Comparison of ENCODE assay signal across 8 mouse cellular contexts in genomic region chr7:4130686-4131452, GRCm38 (mm10). TPM values are rescaled to one million over a fixed set of nuclear protein-coding genes. Genes with fewer than 3 reads are reported as not detected.
A peak's percentile ranks its signal among the peaks of the same experiment; 100 is the strongest.
DNase-seq lines count a peak whose midpoint lies in the region; ATAC-seq and TF ChIP-seq lines count a peak whose summit lies in the region.

No protein-coding gene starts in this region.

- ATAC-seq in embryonic facial prominence, embryonic 14.5 days (ENCODE audit: low read depth): peak; percentile 66
- peak; percentile 38; the same call in 1 of the 2 replicates for ATAC-seq in heart, embryonic 15.5 days (replicated peaks; ENCODE audit: insufficient number of reproducible peaks, insufficient read depth, low FRiP score, low read depth)
- peak; percentile 91 for ATAC-seq in neutrophil, adult 5-6 weeks (ENCODE audit: extremely low read depth, insufficient number of reproducible peaks, low FRiP score, poor library complexity, severe bottlenecking)

- no peak for TF ChIP-seq POLR2A in CH12.LX (IDR thresholded peaks at IDR 0.05; ENCODE audit: low read depth, low read length)
- TF ChIP-seq POLR2A in bone marrow, adult 2 months (IDR thresholded peaks at IDR 0.05; ENCODE audit: borderline replicate concordance, control insufficient read depth, low read depth, low read length): no peak
- TF ChIP-seq POLR2A in lung, adult 2 months (IDR thresholded peaks at IDR 0.05; ENCODE audit: borderline replicate concordance, extremely low read depth, low read depth, low read length): no peak

- no peaks in the 10 kb centered on the region for H3K27me3 ChIP-seq in CH12.LX (replicated peaks)
- H3K27me3 ChIP-seq in embryonic facial prominence, embryonic 14.5 days (replicated peaks; ENCODE audit: control insufficient read depth, insufficient read depth, low read length): no peaks in the 10 kb centered on the region
- no peaks in the 10 kb centered on the region for H3K27me3 ChIP-seq in heart, embryonic 15.5 days

- H3K27ac ChIP-seq in CH12.LX (ENCODE audit: insufficient read depth, low read depth): no peak overlapping the region
- H3K27ac ChIP-seq in bone marrow, adult 2 months (ENCODE audit: control insufficient read depth, insufficient read depth, low read depth, low read length, poor library complexity): no peak overlapping the region
- no peak overlapping the region for H3K27ac ChIP-seq in embryonic facial prominence, embryonic 14.5 days (replicated peaks; ENCODE audit: low read depth, low read length)
- no peak overlapping the region for H3K27ac ChIP-seq in heart, embryonic 15.5 days

- peak; percentile 82 for DNase-seq in CH12.LX (ENCODE audit: extremely low read depth)
- DNase-seq in embryonic facial prominence, embryonic 14.5 days (ENCODE audit: low spot score): peak; percentile 91
- DNase-seq in kidney, postnatal 14 days: peak; percentile 85
- DNase-seq in lung, adult 2 months: peak; percentile 77
- DNase-seq in thymus, postnatal 36 days: peak; percentile 79 to 82

- WGBS in bone marrow, adult 2 months: 34% methylated on average over 13 of the region's 13 CpGs
- 35% methylated on average over 13 of the region's 13 CpGs for WGBS in embryonic facial prominence, embryonic 14.5 days
- WGBS in heart, embryonic 15.5 days: 29% methylated on average over 13 of the region's 13 CpGs
- WGBS in lung, adult 2 months: 31% methylated on average over 13 of the region's 13 CpGs

- in situ Hi-C loops in CH12.LX (cut with MboI; ENCODE audit: low pct_ligation_motif_present, low pct_unique_long_range_greater_than_20kb, low sequenced_read_pairs): no loop called here

- peak; percentile 94 for TF ChIP-seq RAD21 in CH12.LX (IDR thresholded peaks at IDR 0.05; ENCODE audit: low read depth, low read length)

- H3K9me3 ChIP-seq in CH12.LX (replicated peaks; ENCODE audit: low read length): no peaks in the 10 kb centered on the region
- no peaks in the 10 kb centered on the region for H3K9me3 ChIP-seq in embryonic facial prominence, embryonic 14.5 days (ENCODE audit: control insufficient read depth, low read length)
- H3K9me3 ChIP-seq in heart, embryonic 15.5 days (replicated peaks): no peaks in the 10 kb centered on the region

- H3K79me2 ChIP-seq in CH12.LX (replicated peaks; ENCODE audit: control insufficient read depth, extremely low read depth, insufficient read depth, poor library complexity, severe bottlenecking): no peaks in the 10 kb centered on the region

- H3K4me3 ChIP-seq in CH12.LX (replicated peaks in 1 of 3; ENCODE audit: low read depth in 2 of 3, low read length in 2 of 3, poor library complexity in 1 of 3): no peak overlapping the region
- H3K4me3 ChIP-seq in bone marrow, adult 2 months (replicated peaks; ENCODE audit: control insufficient read depth, low read depth, low read length): no peak overlapping the region
- no peak overlapping the region for H3K4me3 ChIP-seq in embryonic facial prominence, embryonic 14.5 days (ENCODE audit: low read depth, low read length)
- no peak overlapping the region for H3K4me3 ChIP-seq in heart, embryonic 15.5 days
- no peak overlapping the region for H3K4me3 ChIP-seq in lung, adult 2 months (replicated peaks; ENCODE audit: extremely low read depth, low read depth, low read length)

- no peak for TF ChIP-seq EP300 in CH12.LX (IDR thresholded peaks at IDR 0.05; ENCODE audit: low read length)

- H3K4me1 ChIP-seq in CH12.LX (ENCODE audit: control insufficient read depth in 1 of 2, insufficient read depth in 2 of 2): peaks cover 0 to 23% of the 10 kb centered on the region in 2 experiments; a peak in 2 of 4 replicates
- no peaks in the 10 kb centered on the region for H3K4me1 ChIP-seq in bone marrow, adult 2 months (ENCODE audit: control insufficient read depth, insufficient read depth, low read length)
- H3K4me1 ChIP-seq in embryonic facial prominence, embryonic 14.5 days (ENCODE audit: control insufficient read depth, insufficient read depth, low read length): no peaks in the 10 kb centered on the region
- peaks cover 15% of the 10 kb centered on the region for H3K4me1 ChIP-seq in heart, embryonic 15.5 days (replicated peaks)
- no peaks in the 10 kb centered on the region for H3K4me1 ChIP-seq in lung, adult 2 months (ENCODE audit: control insufficient read depth, insufficient read depth, low read length)

- no peak overlapping the region for H3K4me2 ChIP-seq in CH12.LX (ENCODE audit: insufficient read depth, low read depth, poor library complexity, severe bottlenecking)
- H3K4me2 ChIP-seq in embryonic facial prominence, embryonic 14.5 days (ENCODE audit: low read depth, low read length): 0 out of 2 replicates have a peak overlapping the region, but pooled peaks have one; percentile 15
- peak overlapping the region; percentile 39 for H3K4me2 ChIP-seq in heart, embryonic 15.5 days

- H3K9ac ChIP-seq in CH12.LX (ENCODE audit: insufficient read depth, low read depth): no peak overlapping the region
- H3K9ac ChIP-seq in embryonic facial prominence, embryonic 14.5 days (ENCODE audit: low read depth, low read length): peak overlapping the region; percentile 38
- H3K9ac ChIP-seq in heart, embryonic 15.5 days: no peak overlapping the region

- peak; percentile 70 to 93; a peak in 3 of 4 replicates for TF ChIP-seq CTCF in CH12.LX (conservative IDR thresholded peaks at IDR 0.05 in 1 of 2, IDR thresholded peaks at IDR 0.05 in 1 of 2; ENCODE audit: low read depth in 2 of 2, low read length in 2 of 2)
- TF ChIP-seq CTCF in bone marrow, adult 2 months (IDR thresholded peaks at IDR 0.05; ENCODE audit: control insufficient read depth, insufficient read depth, low read length): peak; percentile 98
- peak; percentile 97 for TF ChIP-seq CTCF in lung, adult 2 months (IDR thresholded peaks at IDR 0.05; ENCODE audit: insufficient read depth, low read length)

- dilution Hi-C loops in CH12.LX (cut with MboI; ENCODE audit: extremely low pct_ligation_motif_present, extremely low pct_unique_long_range_greater_than_20kb, low sequenced_read_pairs): no loop called here

- peaks cover 0 to 52% of the 10 kb centered on the region in 2 experiments for H3K36me3 ChIP-seq in CH12.LX (replicated peaks in 1 of 2; ENCODE audit: control insufficient read depth in 1 of 2, insufficient read depth in 1 of 2, low read length in 1 of 2)
- no peaks in the 10 kb centered on the region for H3K36me3 ChIP-seq in embryonic facial prominence, embryonic 14.5 days (ENCODE audit: control insufficient read depth, insufficient read depth, low read length)
- no peaks in the 10 kb centered on the region for H3K36me3 ChIP-seq in heart, embryonic 15.5 days

TF ChIP-seq in CH12.LX, 34 proteins besides CTCF, POLR2A, EP300 and RAD21:
- no peak for TF ChIP-seq IRF4 (IDR thresholded peaks at IDR 0.05; ENCODE audit: low read depth, low read length)
- TF ChIP-seq KAT2A (IDR thresholded peaks at IDR 0.05; ENCODE audit: insufficient replicate concordance, low read length): no peak
- TF ChIP-seq NELFE (IDR thresholded peaks at IDR 0.05; ENCODE audit: low read depth, low read length): peak; percentile 30; the same call in 1 of the 2 replicates
- peak; percentile 91 for TF ChIP-seq SMC3 (IDR thresholded peaks at IDR 0.05; ENCODE audit: low read depth, low read length)
- peak; percentile 53 for TF ChIP-seq ZC3H11A (IDR thresholded peaks at IDR 0.05; ENCODE audit: low read depth, low read length)

RNA-seq across cellular contexts. Expression of gene Leng8, which starts 6.0 kb away (rescaled TPM):
- 28.6 and 33.5 TPM in 2 replicates for total RNA-seq in CH12.LX (2012; rRNA removed)
- 17.6 and 23.2 TPM in 2 replicates for total RNA-seq in CH12.LX (2014; rRNA removed)
- 46.6 and 48.7 TPM in 2 replicates for polyA plus RNA-seq in CH12.LX (2012; ENCODE audit: insufficient read length, low read depth)
- polyA plus RNA-seq in bone marrow, adult 2 months (2011; ENCODE audit: insufficient read depth, insufficient read length, low replicate concordance, missing spikeins): 96.9 and 247 TPM in 2 replicates
- polyA plus RNA-seq in embryonic facial prominence, embryonic 14.5 days (2014; fragmentation: Nextera tagmentation; extraction: Ambion mirVana): 38.7 and 49.8 TPM in 2 replicates
- polyA plus RNA-seq in heart, embryonic 15.5 days (2015; fragmentation: Nextera tagmentation; extraction: Ambion mirVana): 43.7 and 65.8 TPM in 2 replicates
- 648 and 958 TPM in 2 replicates for polyA plus RNA-seq in lung, adult 2 months (2012; rRNA removed)
- total RNA-seq in neutrophil, adult 5-6 weeks (2017): 155 and 160 TPM in 2 replicates

RNA-seq across cellular contexts. Expression of gene Ttyh1, which starts 11.7 kb away (rescaled TPM):
- total RNA-seq in CH12.LX (2012; rRNA removed): 0.08 and 0.13 TPM in 2 replicates
- not detected in 2 replicates for total RNA-seq in CH12.LX (2014; rRNA removed)
- 0.16 and 0.17 TPM in 2 replicates for polyA plus RNA-seq in CH12.LX (2012; ENCODE audit: insufficient read length, low read depth)
- 5.3 TPM in 1 of 2 replicates, not detected in the other for polyA plus RNA-seq in bone marrow, adult 2 months (2011; ENCODE audit: insufficient read depth, insufficient read length, low replicate concordance, missing spikeins)
- polyA plus RNA-seq in embryonic facial prominence, embryonic 14.5 days (2014; fragmentation: Nextera tagmentation; extraction: Ambion mirVana): 8.1 and 8.7 TPM in 2 replicates
- polyA plus RNA-seq in heart, embryonic 15.5 days (2015; fragmentation: Nextera tagmentation; extraction: Ambion mirVana): 1.2 and 1.7 TPM in 2 replicates
- 2.6 and 3.0 TPM in 2 replicates for polyA plus RNA-seq in lung, adult 2 months (2012; rRNA removed)
- total RNA-seq in neutrophil, adult 5-6 weeks (2017): 0.12 TPM in 1 of 2 replicates, not detected in the other

RNA-seq across cellular contexts. Expression of gene Leng9, which starts 19.3 kb away (rescaled TPM):
- total RNA-seq in CH12.LX (2012; rRNA removed): 1.2 and 1.8 TPM in 2 replicates
- total RNA-seq in CH12.LX (2014; rRNA removed): 0.70 and 1.2 TPM in 2 replicates
- polyA plus RNA-seq in CH12.LX (2012; ENCODE audit: insufficient read length, low read depth): 1.1 and 1.3 TPM in 2 replicates
- polyA plus RNA-seq in bone marrow, adult 2 months (2011; ENCODE audit: insufficient read depth, insufficient read length, low replicate concordance, missing spikeins): 0.92 and 2.4 TPM in 2 replicates
- polyA plus RNA-seq in embryonic facial prominence, embryonic 14.5 days (2014; fragmentation: Nextera tagmentation; extraction: Ambion mirVana): 3.5 and 4.3 TPM in 2 replicates
- 2.8 and 3.3 TPM in 2 replicates for polyA plus RNA-seq in heart, embryonic 15.5 days (2015; fragmentation: Nextera tagmentation; extraction: Ambion mirVana)
- 8.6 and 10.2 TPM in 2 replicates for polyA plus RNA-seq in lung, adult 2 months (2012; rRNA removed)
- 18.9 and 19.7 TPM in 2 replicates for total RNA-seq in neutrophil, adult 5-6 weeks (2017)

RNA-seq across cellular contexts. Expression of gene Cdc42ep5, which starts 33.8 kb away (rescaled TPM):
- 3.1 and 4.2 TPM in 2 replicates for total RNA-seq in CH12.LX (2012; rRNA removed)
- total RNA-seq in CH12.LX (2014; rRNA removed): 2.0 and 2.1 TPM in 2 replicates
- 1.4 and 1.5 TPM in 2 replicates for polyA plus RNA-seq in CH12.LX (2012; ENCODE audit: insufficient read length, low read depth)
- 3.2 and 4.0 TPM in 2 replicates for polyA plus RNA-seq in bone marrow, adult 2 months (2011; ENCODE audit: insufficient read depth, insufficient read length, low replicate concordance, missing spikeins)
- polyA plus RNA-seq in embryonic facial prominence, embryonic 14.5 days (2014; fragmentation: Nextera tagmentation; extraction: Ambion mirVana): 58.9 and 61.1 TPM in 2 replicates
- polyA plus RNA-seq in heart, embryonic 15.5 days (2015; fragmentation: Nextera tagmentation; extraction: Ambion mirVana): 25.6 and 30.9 TPM in 2 replicates
- 46.9 and 51.8 TPM in 2 replicates for polyA plus RNA-seq in lung, adult 2 months (2012; rRNA removed)
- 0.86 and 5.8 TPM in 2 replicates for total RNA-seq in neutrophil, adult 5-6 weeks (2017)

Comparison
In these comparisons a context has a peak if more than half of its experiments do, and no peak if none do; other contexts are left out.
1. ATAC-seq: peak in every context shown above with its lines; median percentile 91 in neutrophil, adult 5-6 weeks; 66 in embryonic facial prominence, embryonic 14.5 days; 38 in heart, embryonic 15.5 days.